Mouse (Mus musculus): ENCODE results near the gene Tmem245. TPM values are rescaled to one million over a fixed set of nuclear protein-coding genes. Genes with fewer than 3 reads are reported as not detected.

Gene Tmem245
- polyA plus RNA-seq, 1 experiment: 20.5 TPM

DNA sequence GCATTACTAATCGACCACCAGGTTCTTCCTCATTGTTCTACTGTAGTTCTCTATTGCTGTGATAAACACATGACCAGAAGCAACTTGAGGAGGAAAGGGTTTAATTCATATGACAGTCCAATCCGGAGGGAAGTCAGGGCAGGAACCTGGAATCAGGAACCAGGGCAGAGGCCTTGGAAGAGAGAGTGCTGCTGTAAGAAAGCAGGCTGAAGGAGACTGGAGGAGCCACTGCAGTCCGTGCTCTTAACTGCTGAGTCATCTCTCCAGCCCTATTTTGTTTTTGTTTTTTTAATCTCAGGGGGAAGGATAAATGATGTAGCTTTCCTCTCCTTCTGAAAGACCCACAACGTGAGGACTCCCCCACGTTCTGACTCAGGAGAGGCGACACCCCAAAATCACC, 6.0 kb upstream of the Tmem245 start:
- TF ChIP-seq CTCF (IDR thresholded peaks at IDR 0.05; ENCODE audit: insufficient read depth, low read length) (no peak), POLR2A (IDR thresholded peaks at IDR 0.05; ENCODE audit: borderline replicate concordance, extremely low read depth, low read depth, low read length) (no peak)
- 58% methylated on average over 6 of the region's 6 CpGs for WGBS
- DNase-seq: no peak
- H3K4me3 ChIP-seq (replicated peaks; ENCODE audit: extremely low read depth, low read depth, low read length): no peak overlapping the region
- no peaks in the 10 kb centered on the region for H3K4me1 ChIP-seq (ENCODE audit: control insufficient read depth, insufficient read depth, low read length)

- Histone ChIP-seq H3K4me3 (replicated peaks; ENCODE audit: extremely low read depth, low read depth, low read length) (no peak overlapping the region), H3K4me1 (ENCODE audit: control insufficient read depth, insufficient read depth, low read length) (no peaks in the 10 kb centered on the region)
- TF ChIP-seq POLR2A (IDR thresholded peaks at IDR 0.05; ENCODE audit: borderline replicate concordance, extremely low read depth, low read depth, low read length): no peak
- TF ChIP-seq CTCF (IDR thresholded peaks at IDR 0.05; ENCODE audit: insufficient read depth, low read length): no peak
- WGBS: 88% methylated on average over 3 of the region's 3 CpGs
- no peak for DNase-seq
These were observed 4.5 kb upstream of the Tmem245 start for GRCm38 (mm10) chr4:56951701-56952100.

GRCm38 (mm10) chr4:56949494-56949893, 2.3 kb upstream of the Tmem245 start:
- no peak for TF ChIP-seq CTCF (IDR thresholded peaks at IDR 0.05; ENCODE audit: insufficient read depth, low read length)
- TF ChIP-seq POLR2A (IDR thresholded peaks at IDR 0.05; ENCODE audit: borderline replicate concordance, extremely low read depth, low read depth, low read length): no peak
- H3K4me1 ChIP-seq (ENCODE audit: control insufficient read depth, insufficient read depth, low read length): no peaks in the 10 kb centered on the region
- DNase-seq: no peak
- H3K4me3 ChIP-seq (replicated peaks; ENCODE audit: extremely low read depth, low read depth, low read length): no peak overlapping the region
- 43% methylated on average over 6 of the region's 6 CpGs for WGBS

- no peaks in the 10 kb centered on the region for H3K4me1 ChIP-seq (ENCODE audit: control insufficient read depth, insufficient read depth, low read length)
- DNase-seq: no peak
- peak overlapping the region; percentile 81 for H3K4me3 ChIP-seq (replicated peaks; ENCODE audit: extremely low read depth, low read depth, low read length)
- TF ChIP-seq CTCF (IDR thresholded peaks at IDR 0.05; ENCODE audit: insufficient read depth, low read length) (no peak), POLR2A (IDR thresholded peaks at IDR 0.05; ENCODE audit: borderline replicate concordance, extremely low read depth, low read depth, low read length) (no peak)
- 2% methylated on average over 14 of the region's 14 CpGs for WGBS
These were observed 1.1 kb downstream of the Tmem245 start for GRCm38 (mm10) chr4:56946180-56946579.

- no peak overlapping the region for H3K4me3 ChIP-seq (replicated peaks; ENCODE audit: extremely low read depth, low read depth, low read length)
- DNase-seq: no peak
- 38% methylated on average over 4 of the region's 4 CpGs for WGBS
- no peak for TF ChIP-seq POLR2A (IDR thresholded peaks at IDR 0.05; ENCODE audit: borderline replicate concordance, extremely low read depth, low read depth, low read length)
- no peak for TF ChIP-seq CTCF (IDR thresholded peaks at IDR 0.05; ENCODE audit: insufficient read depth, low read length)
- H3K4me1 ChIP-seq (ENCODE audit: control insufficient read depth, insufficient read depth, low read length): no peaks in the 10 kb centered on the region; the same call in none of the 2 replicates
These were observed 3.0 kb downstream of the Tmem245 start for GRCm38 (mm10) chr4:56944286-56944685.

DNA sequence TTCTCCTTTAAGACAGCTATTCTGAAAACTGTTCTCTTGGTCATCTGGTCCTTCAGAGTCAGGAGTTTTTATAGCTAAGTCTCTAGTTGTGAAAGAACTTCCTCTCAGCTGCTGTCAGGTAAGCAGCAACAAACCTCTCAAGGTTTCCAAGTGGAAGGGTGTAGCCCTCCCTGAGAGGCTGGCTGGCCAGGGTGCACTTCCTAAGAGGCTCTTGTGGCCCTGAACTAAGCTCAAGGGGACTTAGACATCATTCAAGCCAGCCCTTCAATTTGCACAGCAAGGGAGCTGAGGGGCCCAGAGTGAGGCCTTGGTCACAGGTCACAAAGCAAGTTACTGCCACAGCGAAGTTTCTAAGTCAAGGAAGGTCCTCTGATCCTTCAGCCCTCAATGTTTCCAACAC, 4.0 kb downstream of the Tmem245 start:
- DNase-seq: peak; percentile 65
- TF ChIP-seq POLR2A (IDR thresholded peaks at IDR 0.05; ENCODE audit: borderline replicate concordance, extremely low read depth, low read depth, low read length) (no peak), CTCF (IDR thresholded peaks at IDR 0.05; ENCODE audit: insufficient read depth, low read length) (no peak)
- H3K4me3 ChIP-seq (replicated peaks; ENCODE audit: extremely low read depth, low read depth, low read length): no peak overlapping the region
- H3K4me1 ChIP-seq (ENCODE audit: control insufficient read depth, insufficient read depth, low read length): no peaks in the 10 kb centered on the region; the same call in none of the 2 replicates
- WGBS: 61% methylated on average over 1 of the region's 1 CpGs

- 69% methylated on average over 1 of the region's 1 CpGs for WGBS
- TF ChIP-seq CTCF (IDR thresholded peaks at IDR 0.05; ENCODE audit: insufficient read depth, low read length): no peak
- no peak for TF ChIP-seq POLR2A (IDR thresholded peaks at IDR 0.05; ENCODE audit: borderline replicate concordance, extremely low read depth, low read depth, low read length)
- no peaks in the 10 kb centered on the region; the same call in none of the 2 replicates for H3K4me1 ChIP-seq (ENCODE audit: control insufficient read depth, insufficient read depth, low read length)
- no peak overlapping the region for H3K4me3 ChIP-seq (replicated peaks; ENCODE audit: extremely low read depth, low read depth, low read length)
- DNase-seq: no peak
These were observed 4.7 kb downstream of the Tmem245 start for GRCm38 (mm10) chr4:56942567-56942966.

DNA sequence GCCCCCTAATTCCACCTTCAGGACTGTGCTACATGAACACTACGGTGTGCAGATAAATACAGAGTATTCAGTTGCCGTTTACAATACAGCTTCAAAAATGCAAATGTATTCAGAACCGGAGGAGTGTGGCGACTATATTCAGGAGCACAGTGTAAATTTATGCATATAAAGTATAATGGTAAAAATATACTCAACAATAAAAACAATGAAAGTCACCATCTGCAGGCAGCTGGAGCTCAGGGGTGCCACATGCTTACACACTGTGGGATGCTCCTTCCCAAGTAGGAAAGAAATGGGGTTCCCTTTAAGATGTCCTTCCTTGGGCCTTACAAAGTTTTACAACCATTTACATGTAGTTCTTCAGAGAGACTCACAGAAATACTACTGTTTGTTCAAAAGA, 5.8 kb downstream of the Tmem245 start:
- H3K4me3 ChIP-seq (replicated peaks; ENCODE audit: extremely low read depth, low read depth, low read length): no peak overlapping the region
- peaks cover 8% of the 10 kb centered on the region for H3K4me1 ChIP-seq (ENCODE audit: control insufficient read depth, insufficient read depth, low read length)
- WGBS: 87% methylated on average over 4 of the region's 4 CpGs
- TF ChIP-seq CTCF (IDR thresholded peaks at IDR 0.05; ENCODE audit: insufficient read depth, low read length) (no peak), POLR2A (IDR thresholded peaks at IDR 0.05; ENCODE audit: borderline replicate concordance, extremely low read depth, low read depth, low read length) (no peak)
- DNase-seq: no peak

DNA sequence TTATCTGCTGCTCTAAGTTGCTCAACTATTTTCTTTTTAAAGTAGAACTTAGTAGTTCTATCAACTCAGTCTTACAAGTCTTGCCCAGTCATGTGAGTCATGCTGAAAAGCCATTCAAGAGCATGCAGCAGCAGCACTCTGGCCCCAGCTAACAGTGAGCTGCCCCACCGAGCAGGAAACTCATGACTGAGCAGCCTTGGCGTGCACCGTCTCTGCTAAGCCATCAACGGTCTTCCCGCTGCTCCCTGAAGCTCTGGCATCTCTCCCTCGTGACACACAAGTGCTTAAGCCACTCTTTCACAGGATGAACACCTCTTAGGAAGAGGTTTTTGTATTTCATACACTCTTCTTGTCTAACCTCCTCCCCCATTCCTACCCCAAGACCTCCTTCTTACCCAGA, 10.1 kb downstream of the Tmem245 start:
- 16% methylated on average over 6 of the region's 6 CpGs for WGBS
- TF ChIP-seq CTCF (IDR thresholded peaks at IDR 0.05; ENCODE audit: insufficient read depth, low read length) (no peak), POLR2A (IDR thresholded peaks at IDR 0.05; ENCODE audit: borderline replicate concordance, extremely low read depth, low read depth, low read length) (no peak)
- DNase-seq: no peak
- peaks cover 11% of the 10 kb centered on the region for H3K4me1 ChIP-seq (ENCODE audit: control insufficient read depth, insufficient read depth, low read length)
- H3K4me3 ChIP-seq (replicated peaks; ENCODE audit: extremely low read depth, low read depth, low read length): no peak overlapping the region

GRCm38 (mm10) chr4:56935327-56935726, 11.9 kb downstream of the Tmem245 start:
- no CpG with 5 or more reads among the region's 1 CpGs for WGBS
- Histone ChIP-seq H3K4me1 (ENCODE audit: control insufficient read depth, insufficient read depth, low read length) (peaks cover 12% of the 10 kb centered on the region), H3K4me3 (replicated peaks; ENCODE audit: extremely low read depth, low read depth, low read length) (no peak overlapping the region)
- no peak for TF ChIP-seq CTCF (IDR thresholded peaks at IDR 0.05; ENCODE audit: insufficient read depth, low read length)
- no peak for TF ChIP-seq POLR2A (IDR thresholded peaks at IDR 0.05; ENCODE audit: borderline replicate concordance, extremely low read depth, low read depth, low read length)
- no peak for DNase-seq

Data from lung, adult 2 months (tissue).